Mouse (Mus musculus) layer of hippocampus, adult 9-11 months (tissue): Measurements from ENCODE around the gene Aurkc.
"Not testable (repeated sequence)": the region's sequence is repeated elsewhere in the genome, so short reads cannot be mapped to it uniquely, and the experiment has no call there.

Experiments
- DNase-seq: peaks from one replicate; pipeline ENCODE4 v3.0.0; 2022

Gene Aurkc

DNA sequence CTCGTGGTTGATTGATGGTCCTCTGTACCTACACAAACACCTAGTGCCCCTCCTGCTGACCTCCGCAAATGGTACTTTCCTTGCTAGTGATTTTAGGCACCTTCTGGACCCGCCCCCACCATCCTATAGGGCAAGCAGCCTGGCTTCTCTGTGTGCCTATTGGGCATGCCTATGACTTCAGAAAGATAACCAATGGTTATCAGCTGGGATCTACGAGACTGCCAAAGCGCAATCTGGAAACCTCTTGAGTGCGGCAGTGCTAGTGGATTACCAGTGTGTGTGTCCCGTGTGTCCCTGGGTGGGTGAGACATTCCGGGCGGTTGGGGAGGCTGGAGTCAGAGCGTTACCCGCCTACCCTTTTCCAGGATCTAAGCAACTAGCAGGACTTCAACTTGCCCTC, at the start of gene Aurkc:
Aurkc (plus strand) TSS at position 50 of the 400 bp plus-strand sequence.
- DNase-seq, result not testable (repeated sequence)

DNA sequence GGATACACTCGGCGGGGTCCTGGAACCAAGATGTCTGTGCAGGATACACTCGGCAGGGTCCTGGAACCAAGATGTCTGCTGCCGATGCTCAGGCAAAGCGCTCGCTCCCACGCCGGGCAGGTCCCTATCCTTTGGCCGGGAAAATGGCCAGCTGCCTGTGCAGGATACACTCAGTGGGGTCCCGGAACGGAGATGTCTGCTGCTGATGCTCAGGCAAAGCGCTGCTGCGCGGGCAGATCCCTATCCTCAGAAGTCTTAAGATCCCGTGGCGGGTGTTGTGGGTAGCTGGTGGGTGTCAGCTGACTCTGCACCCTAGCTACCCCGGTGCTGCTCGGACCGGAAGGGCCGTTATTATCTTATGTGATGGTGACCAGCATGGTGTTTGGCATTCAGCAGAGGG, 47.0 kb upstream of the Aurkc start:
- not testable (repeated sequence) for DNase-seq

DNA sequence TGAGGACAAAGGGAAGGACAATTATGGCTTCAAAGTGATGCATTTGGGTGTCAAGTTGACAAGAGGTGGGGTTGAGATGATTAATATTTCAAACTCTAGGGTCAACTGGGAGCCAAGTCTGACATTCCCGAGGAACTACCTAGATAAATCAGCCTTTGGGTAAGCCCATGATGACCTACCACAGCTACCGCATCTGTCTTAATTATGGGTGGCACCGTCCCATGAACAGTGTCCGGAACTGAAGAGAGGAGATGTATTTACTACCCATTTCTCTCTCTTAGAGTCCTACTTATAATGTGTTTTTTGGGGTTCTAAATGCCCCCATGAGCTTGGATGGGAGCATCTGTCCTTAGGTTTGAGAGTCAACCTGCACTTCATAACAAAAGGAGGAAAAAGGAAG, 38.5 kb upstream of the Aurkc start:
- DNase-seq, result no peak

DNA sequence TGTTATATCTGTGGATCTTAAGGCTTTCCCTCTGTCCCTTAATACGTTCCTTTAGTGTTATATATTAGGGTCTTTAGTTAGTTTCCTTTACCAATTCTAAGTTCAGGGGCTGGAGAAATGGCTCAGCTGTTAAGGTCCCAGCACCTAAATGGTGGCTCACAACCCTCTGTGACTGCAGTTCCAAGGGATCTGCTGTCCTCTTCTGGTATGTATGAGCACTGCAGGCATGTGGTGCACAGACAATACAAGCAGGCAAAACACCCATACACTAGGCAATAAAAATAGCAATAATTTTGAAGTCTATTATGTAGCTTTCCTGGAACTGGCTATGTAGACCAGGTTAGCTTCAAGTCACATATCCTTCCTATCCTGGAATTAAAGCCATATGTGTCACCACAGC, 36.5 kb upstream of the Aurkc start:
- no peak for DNase-seq

DNA sequence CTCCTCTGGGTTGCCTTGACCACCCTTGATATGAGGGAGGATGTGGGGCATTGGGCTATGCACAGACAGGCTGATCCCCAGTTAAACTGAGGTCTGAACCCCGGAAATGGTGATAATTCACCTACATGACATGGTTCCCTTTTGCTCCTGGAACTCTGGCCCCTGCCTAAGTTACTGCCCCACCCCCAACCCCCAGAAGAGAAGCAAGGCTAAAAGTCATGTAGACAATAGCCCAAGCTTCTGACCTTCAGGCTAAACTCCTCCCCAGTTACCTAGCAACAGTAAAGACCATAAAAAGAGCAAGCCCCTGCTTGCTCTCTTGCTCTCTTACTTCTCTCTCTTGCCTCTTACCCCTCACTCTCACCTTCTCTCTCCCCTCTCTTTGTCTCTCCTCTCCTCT, 21.5 kb upstream of the Aurkc start:
- DNase-seq, result no peak

DNA sequence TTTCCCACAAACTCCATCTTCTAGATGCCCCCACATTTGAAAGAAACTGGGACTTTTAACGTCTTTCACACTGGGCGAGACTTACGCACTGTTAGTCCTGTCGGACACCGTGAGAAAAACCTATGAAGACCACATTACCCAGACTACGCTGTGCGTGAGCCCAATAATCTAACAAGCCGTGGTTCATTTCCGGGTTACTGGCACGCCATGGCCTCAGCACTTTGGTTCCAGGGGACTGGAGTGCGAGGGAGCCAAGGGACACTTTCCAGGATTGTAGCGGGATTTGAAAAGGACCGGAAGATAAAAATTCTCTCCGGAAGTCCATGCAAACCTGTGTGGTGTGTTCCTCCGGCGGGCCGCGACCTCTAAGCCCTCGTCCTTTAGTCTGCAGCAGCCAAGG, 18.2 kb upstream of the Aurkc start:
- DNase-seq, result no peak

DNA sequence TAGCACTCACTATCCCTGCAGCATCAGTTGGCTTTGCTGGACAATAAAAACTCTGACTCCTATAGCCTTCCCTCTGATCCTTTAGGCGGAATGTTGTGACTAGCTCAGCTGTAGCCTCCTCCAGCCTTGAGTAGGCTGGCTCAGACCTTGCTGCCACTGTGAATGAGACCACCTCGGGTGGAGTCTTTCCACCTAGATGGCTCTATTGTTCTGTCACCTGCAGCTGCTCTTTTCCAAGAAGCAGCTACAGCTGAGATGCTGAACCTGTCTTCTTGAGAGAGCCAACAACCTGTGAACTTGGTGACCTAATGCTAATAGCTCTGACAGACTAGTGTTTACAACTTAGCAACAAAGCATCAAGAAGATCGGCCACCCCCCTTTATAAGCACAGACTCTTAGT, 3.8 kb downstream of the Aurkc start:
- not testable (repeated sequence) for DNase-seq

DNA sequence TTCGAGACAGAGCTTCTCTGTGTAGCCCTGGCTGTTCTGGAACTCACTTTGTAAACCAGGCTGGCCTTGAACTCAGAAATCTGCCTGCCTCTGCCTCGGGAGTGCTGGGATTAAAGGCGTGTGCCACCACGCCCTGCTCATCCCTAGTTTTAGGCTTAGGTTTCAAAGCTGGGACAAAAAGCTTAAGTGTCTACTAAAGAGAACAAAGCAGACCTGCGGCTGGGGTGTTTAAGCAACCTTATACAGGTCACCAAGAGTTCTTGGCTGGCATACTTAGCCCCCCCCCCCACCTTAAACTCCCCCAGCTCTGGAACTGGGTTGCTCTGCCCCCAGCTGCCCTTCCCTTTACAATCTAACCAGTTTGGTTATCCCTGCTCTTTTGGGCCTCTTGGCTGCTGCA, 10.3 kb downstream of the Aurkc start:
- DNase-seq, result not testable (repeated sequence)

DNA sequence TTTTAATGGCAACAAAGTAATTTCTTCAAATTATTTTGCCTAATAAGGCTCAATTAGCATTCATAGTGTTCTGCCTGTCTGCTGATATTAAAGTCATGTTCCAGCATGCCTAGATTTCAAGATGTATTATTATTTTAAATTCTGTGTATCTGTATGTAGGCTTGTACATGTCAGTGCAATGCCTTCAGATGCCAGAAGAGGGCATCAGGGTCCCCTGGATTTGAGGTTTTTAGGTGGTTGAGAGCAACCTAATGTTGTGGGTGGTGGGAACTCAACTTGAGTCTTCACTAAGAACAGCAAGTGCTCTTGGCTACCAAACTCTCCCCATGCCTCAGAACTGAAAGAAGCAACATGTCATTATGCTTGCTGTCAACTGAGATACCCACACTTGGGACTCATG, 32.3 kb downstream of the Aurkc start:
- no peak for DNase-seq

DNA sequence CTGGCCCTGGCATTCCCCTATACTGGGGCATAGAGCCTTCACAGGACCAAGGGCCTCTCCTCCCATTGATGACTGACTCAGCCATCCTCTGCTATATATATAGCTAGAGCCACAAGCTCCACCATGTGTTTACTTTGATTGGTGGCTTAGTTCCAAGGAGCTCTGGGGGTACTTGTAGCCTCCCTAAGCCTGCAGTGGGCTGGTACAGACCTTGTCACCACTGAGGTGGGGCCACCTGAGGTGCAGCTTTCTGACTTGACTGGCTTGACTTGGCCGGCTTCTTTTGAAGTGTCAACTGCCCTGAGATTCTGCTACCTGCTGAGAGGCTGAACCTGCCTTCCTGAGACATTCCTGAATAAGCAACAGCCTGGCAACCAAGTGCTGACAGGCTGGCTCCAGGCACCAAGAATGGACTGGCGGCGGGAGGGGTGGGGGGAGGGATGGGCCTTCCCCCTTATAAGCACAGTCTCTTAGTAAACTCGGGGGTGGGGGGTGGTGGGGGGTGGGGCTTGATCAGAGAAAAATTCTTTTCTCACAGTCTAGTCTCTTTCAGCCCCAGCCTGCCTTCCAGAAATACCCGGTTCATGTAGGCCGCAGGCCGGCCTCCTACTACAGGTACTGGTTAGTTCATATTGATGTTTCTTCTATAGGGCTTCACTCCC, 54.7 kb downstream of the Aurkc start:
- not testable (repeated sequence) for DNase-seq
